Mouse (Mus musculus): ENCODE measurements at regions not wholly inside any gene's neighbourhood (a gene's known extent, or its start where the extent isn't known, plus 50 kb on each side); places are given as distances from the start of the nearest gene placed in this dataset.
A peak's percentile ranks its signal among the peaks of the same experiment; 100 is the strongest.
"Not testable (repeated sequence)": the region's sequence is repeated elsewhere in the genome, so short reads cannot be mapped to it uniquely, and the experiment has no call there.

- H3K9ac ChIP-seq (ENCODE audit: low read depth, low read length), result no peak overlapping the region
- no peaks in the 10 kb centered on the region for H3K27me3 ChIP-seq (ENCODE audit: control insufficient read depth, insufficient read depth, low read length)
- H3K4me1 ChIP-seq (replicated peaks; ENCODE audit: control insufficient read depth, insufficient read depth, low read length), result no peaks in the 10 kb centered on the region
- 82% methylated on average over 2 of the region's 2 CpGs for WGBS
- H3K27ac ChIP-seq (ENCODE audit: low read depth, low read length), result no peak overlapping the region
- ATAC-seq (ENCODE audit: low FRiP score) (no peak), DNase-seq (ENCODE audit: low spot score) (no peak)
- H3K4me3 ChIP-seq (ENCODE audit: low read depth, low read length), result no peak overlapping the region
- H3K4me2 ChIP-seq (replicated peaks; ENCODE audit: low read depth, low read length), result no peak overlapping the region
- H3K9me3 ChIP-seq (ENCODE audit: control insufficient read depth, low read length), result no peaks in the 10 kb centered on the region
- no peaks in the 10 kb centered on the region for H3K36me3 ChIP-seq (ENCODE audit: control insufficient read depth, insufficient read depth, low read length)
Measured at GRCm38 (mm10) chr14:71056601-71057000, 457.0 kb upstream of the Fam160b2 start.

- Histone ChIP-seq H3K4me2 (replicated peaks; ENCODE audit: low read depth, low read length) (no peak overlapping the region), H3K36me3 (ENCODE audit: control insufficient read depth, insufficient read depth, low read length) (no peaks in the 10 kb centered on the region), H3K4me1 (replicated peaks; ENCODE audit: control insufficient read depth, insufficient read depth, low read length) (no peaks in the 10 kb centered on the region), H3K27ac (ENCODE audit: low read depth, low read length) (no peak overlapping the region), H3K9ac (ENCODE audit: low read depth, low read length) (no peak overlapping the region), H3K27me3 (ENCODE audit: control insufficient read depth, insufficient read depth, low read length) (no peaks in the 10 kb centered on the region), H3K4me3 (ENCODE audit: low read depth, low read length) (no peak overlapping the region), H3K9me3 (ENCODE audit: control insufficient read depth, low read length) (no peaks in the 10 kb centered on the region)
- ATAC-seq (ENCODE audit: low FRiP score) (no peak), DNase-seq (ENCODE audit: low spot score) (no peak)
- 93% methylated on average over 2 of the region's 2 CpGs for WGBS
Measured at GRCm38 (mm10) chr14:71055480-71055879, 455.8 kb upstream of the Fam160b2 start.

- no peaks in the 10 kb centered on the region for H3K36me3 ChIP-seq (ENCODE audit: control insufficient read depth, insufficient read depth, low read length)
- DNase-seq (ENCODE audit: low spot score) (no peak), ATAC-seq (ENCODE audit: low FRiP score) (peak; percentile 60)
- no peak overlapping the region for H3K4me2 ChIP-seq (replicated peaks; ENCODE audit: low read depth, low read length)
- H3K4me3 ChIP-seq (ENCODE audit: low read depth, low read length), result no peak overlapping the region
- H3K27ac ChIP-seq (ENCODE audit: low read depth, low read length), result no peak overlapping the region
- H3K4me1 ChIP-seq (replicated peaks; ENCODE audit: control insufficient read depth, insufficient read depth, low read length), result no peaks in the 10 kb centered on the region
- H3K9me3 ChIP-seq (ENCODE audit: control insufficient read depth, low read length), result no peaks in the 10 kb centered on the region
- WGBS, result 65% methylated on average over 9 of the region's 9 CpGs
- no peaks in the 10 kb centered on the region for H3K27me3 ChIP-seq (ENCODE audit: control insufficient read depth, insufficient read depth, low read length)
- H3K9ac ChIP-seq (ENCODE audit: low read depth, low read length), result no peak overlapping the region
Measured at GRCm38 (mm10) chr14:71053788-71054641, 454.4 kb upstream of the Fam160b2 start.

DNA sequence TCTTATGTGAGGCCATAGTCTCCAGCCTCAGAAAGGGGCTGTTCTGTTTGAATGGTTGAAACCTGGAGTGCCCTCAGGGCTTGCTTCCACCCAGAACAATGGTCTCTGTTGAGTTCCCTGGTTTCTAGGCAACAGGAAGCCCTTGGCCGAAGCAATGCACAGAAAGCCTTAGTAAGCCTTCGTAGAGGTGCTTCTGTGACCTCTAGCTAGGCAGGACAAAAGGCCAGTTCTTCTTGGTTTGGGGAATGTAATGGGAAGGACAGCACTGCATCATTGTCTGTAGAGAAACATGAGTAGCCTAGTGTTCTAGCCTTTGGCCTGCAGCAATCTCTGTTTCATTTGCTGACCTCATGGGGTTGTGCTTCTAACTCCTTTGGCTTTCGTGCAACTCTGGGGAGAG is 447.5 kb upstream of the Fam160b2 start:
- ATAC-seq (ENCODE audit: low FRiP score) (no peak), DNase-seq (ENCODE audit: low spot score) (peak; percentile 19)
- Histone ChIP-seq H3K9me3 (ENCODE audit: control insufficient read depth, low read length) (no peaks in the 10 kb centered on the region), H3K4me3 (ENCODE audit: low read depth, low read length) (no peak overlapping the region), H3K4me2 (replicated peaks; ENCODE audit: low read depth, low read length) (no peak overlapping the region), H3K27ac (ENCODE audit: low read depth, low read length) (no peak overlapping the region), H3K36me3 (ENCODE audit: control insufficient read depth, insufficient read depth, low read length) (no peaks in the 10 kb centered on the region), H3K4me1 (replicated peaks; ENCODE audit: control insufficient read depth, insufficient read depth, low read length) (no peaks in the 10 kb centered on the region), H3K27me3 (ENCODE audit: control insufficient read depth, insufficient read depth, low read length) (no peaks in the 10 kb centered on the region), H3K9ac (ENCODE audit: low read depth, low read length) (no peak overlapping the region)
- 23% methylated on average over 3 of the region's 3 CpGs for WGBS

GRCm38 (mm10) chr14:71043879-71044770 is 444.5 kb upstream of the Fam160b2 start:
- not testable (repeated sequence) for H3K4me2 ChIP-seq (replicated peaks; ENCODE audit: low read depth, low read length); H3K9ac ChIP-seq (ENCODE audit: low read depth, low read length); H3K36me3 ChIP-seq (ENCODE audit: control insufficient read depth, insufficient read depth, low read length); H3K27ac ChIP-seq (ENCODE audit: low read depth, low read length); H3K4me1 ChIP-seq (replicated peaks; ENCODE audit: control insufficient read depth, insufficient read depth, low read length); H3K27me3 ChIP-seq (ENCODE audit: control insufficient read depth, insufficient read depth, low read length); H3K4me3 ChIP-seq (ENCODE audit: low read depth, low read length); H3K9me3 ChIP-seq (ENCODE audit: control insufficient read depth, low read length); ATAC-seq (ENCODE audit: low FRiP score); DNase-seq (ENCODE audit: low spot score)
- WGBS, result 52% methylated on average over 11 of the region's 13 CpGs

DNA sequence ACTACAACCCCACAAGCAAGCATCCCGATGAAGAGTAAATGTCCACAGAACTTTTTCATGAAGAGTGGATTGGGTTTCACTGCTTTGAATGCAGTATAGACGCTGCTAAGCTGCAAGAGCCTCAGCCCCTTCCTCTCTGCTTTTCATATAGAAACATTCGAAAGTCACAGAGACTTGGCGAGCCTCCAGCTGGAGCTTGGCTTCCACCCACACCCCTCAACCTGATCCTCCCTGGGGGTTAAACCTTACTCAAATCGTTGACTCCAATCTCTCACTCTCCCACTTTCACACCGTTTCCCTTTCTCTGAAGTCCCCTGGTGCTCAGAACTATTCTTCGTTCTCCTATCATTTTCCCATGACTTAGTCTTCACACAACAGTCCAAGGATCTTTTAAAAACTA is 437.0 kb upstream of the Fam160b2 start:
- DNase-seq (ENCODE audit: low spot score), result no peak
- H3K9ac ChIP-seq (ENCODE audit: low read depth, low read length), result no peak overlapping the region

DNA sequence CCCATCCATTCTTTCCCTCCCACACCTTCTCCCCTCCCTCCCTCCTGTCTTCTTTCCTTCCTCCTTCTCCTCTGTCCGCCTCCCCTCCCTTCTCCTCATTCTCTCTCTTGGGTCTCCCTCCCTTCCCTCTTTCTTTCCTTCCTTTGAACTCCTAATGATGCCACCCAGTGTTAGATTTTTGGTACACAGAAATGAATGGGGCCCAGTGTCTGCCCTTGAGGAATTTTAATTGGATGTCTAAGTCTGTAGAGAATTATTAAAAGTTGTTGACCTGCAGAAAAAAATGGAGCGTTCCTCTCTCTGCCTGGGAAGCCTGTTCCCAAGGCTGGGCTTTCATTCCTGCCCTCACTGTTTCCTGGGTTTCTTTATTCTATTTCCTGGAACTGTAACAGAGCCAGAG is 434.0 kb upstream of the Fam160b2 start:
- no peak for DNase-seq (ENCODE audit: low spot score)
- H3K4me3 ChIP-seq (ENCODE audit: low read depth, low read length), result no peak overlapping the region
- WGBS, result 69% methylated on average over 2 of the region's 2 CpGs
- no peak overlapping the region for H3K9ac ChIP-seq (ENCODE audit: low read depth, low read length)
- no peaks in the 10 kb centered on the region for H3K27me3 ChIP-seq (ENCODE audit: control insufficient read depth, insufficient read depth, low read length)
- no peaks in the 10 kb centered on the region for H3K36me3 ChIP-seq (ENCODE audit: control insufficient read depth, insufficient read depth, low read length)
- H3K27ac ChIP-seq (ENCODE audit: low read depth, low read length), result no peak overlapping the region
- no peak overlapping the region for H3K4me2 ChIP-seq (replicated peaks; ENCODE audit: low read depth, low read length)
- no peaks in the 10 kb centered on the region for H3K4me1 ChIP-seq (replicated peaks; ENCODE audit: control insufficient read depth, insufficient read depth, low read length)
- ATAC-seq (ENCODE audit: low FRiP score), result no peak
- H3K9me3 ChIP-seq (ENCODE audit: control insufficient read depth, low read length), result no peaks in the 10 kb centered on the region

More for the DNA sequence above, 437.0 kb upstream of the Fam160b2 start:
- no peaks in the 10 kb centered on the region for H3K27me3 ChIP-seq (ENCODE audit: control insufficient read depth, insufficient read depth, low read length)
- no peaks in the 10 kb centered on the region for H3K9me3 ChIP-seq (ENCODE audit: control insufficient read depth, low read length)
- H3K27ac ChIP-seq (ENCODE audit: low read depth, low read length), result no peak overlapping the region
- ATAC-seq (ENCODE audit: low FRiP score), result no peak
- H3K4me3 ChIP-seq (ENCODE audit: low read depth, low read length), result no peak overlapping the region
- no peaks in the 10 kb centered on the region for H3K4me1 ChIP-seq (replicated peaks; ENCODE audit: control insufficient read depth, insufficient read depth, low read length)
- H3K4me2 ChIP-seq (replicated peaks; ENCODE audit: low read depth, low read length), result no peak overlapping the region
- WGBS, result 79% methylated on average over 7 of the region's 7 CpGs
- no peaks in the 10 kb centered on the region for H3K36me3 ChIP-seq (ENCODE audit: control insufficient read depth, insufficient read depth, low read length)

DNA sequence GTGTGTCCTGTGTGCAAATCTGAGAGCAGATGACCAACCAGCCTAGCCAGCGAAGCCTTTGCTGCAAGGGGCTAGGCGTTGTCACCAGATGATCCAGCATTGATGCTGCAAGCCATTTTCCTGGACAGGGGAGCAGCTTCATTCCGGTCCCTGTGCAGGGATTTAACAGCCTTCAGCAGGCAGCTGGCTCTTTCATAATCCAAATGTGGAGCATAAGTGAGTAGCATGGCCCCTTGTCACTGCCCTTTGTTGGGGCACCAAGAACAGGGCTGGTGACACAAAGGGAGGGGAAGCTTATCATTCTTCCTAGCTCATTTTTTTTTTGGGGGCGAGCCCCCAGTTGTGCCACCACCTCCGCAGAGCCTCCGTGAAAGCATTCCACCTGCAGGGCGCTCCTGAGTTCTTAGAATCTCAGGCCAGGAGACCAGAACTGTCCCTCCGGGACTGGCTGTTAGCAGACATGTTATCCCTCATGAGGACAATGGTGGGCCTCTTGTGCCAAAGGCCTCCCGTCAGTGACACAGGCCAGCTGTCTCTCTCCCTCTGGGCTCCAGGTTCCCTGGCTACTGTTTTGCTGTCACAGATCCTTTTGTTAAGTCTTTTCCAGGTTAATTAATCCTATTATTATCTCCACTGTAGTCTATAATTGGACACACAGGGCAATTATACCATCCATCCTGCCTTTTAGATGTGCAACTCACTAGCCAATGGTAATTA is 430.7 kb upstream of the Fam160b2 start:
- DNase-seq (ENCODE audit: low spot score) (no peak), ATAC-seq (ENCODE audit: low FRiP score) (0 out of 2 replicates have a peak, but pooled peaks have one; percentile 27)
- Histone ChIP-seq H3K9me3 (ENCODE audit: control insufficient read depth, low read length) (no peaks in the 10 kb centered on the region), H3K9ac (ENCODE audit: low read depth, low read length) (no peak overlapping the region), H3K27ac (ENCODE audit: low read depth, low read length) (no peak overlapping the region), H3K4me1 (replicated peaks; ENCODE audit: control insufficient read depth, insufficient read depth, low read length) (no peaks in the 10 kb centered on the region), H3K27me3 (ENCODE audit: control insufficient read depth, insufficient read depth, low read length) (no peaks in the 10 kb centered on the region), H3K4me2 (replicated peaks; ENCODE audit: low read depth, low read length) (no peak overlapping the region), H3K36me3 (ENCODE audit: control insufficient read depth, insufficient read depth, low read length) (no peaks in the 10 kb centered on the region), H3K4me3 (ENCODE audit: low read depth, low read length) (no peak overlapping the region)
- WGBS, result 78% methylated on average over 9 of the region's 9 CpGs

All from hindbrain, embryonic 11.5 days (tissue).